Mouse (Mus musculus): ENCODE data around the gene Abcg4.
A peak's percentile ranks its signal among the peaks of the same experiment; 100 is the strongest.
"Not testable (repeated sequence)": the region's sequence is repeated elsewhere in the genome, so short reads cannot be mapped to it uniquely, and the experiment has no call there.

Gene Abcg4

GRCm38 (mm10) chr9:44319105-44319886 is 30.9 kb upstream of the Abcg4 start:
- peak; percentile 47 for DNase-seq

DNA sequence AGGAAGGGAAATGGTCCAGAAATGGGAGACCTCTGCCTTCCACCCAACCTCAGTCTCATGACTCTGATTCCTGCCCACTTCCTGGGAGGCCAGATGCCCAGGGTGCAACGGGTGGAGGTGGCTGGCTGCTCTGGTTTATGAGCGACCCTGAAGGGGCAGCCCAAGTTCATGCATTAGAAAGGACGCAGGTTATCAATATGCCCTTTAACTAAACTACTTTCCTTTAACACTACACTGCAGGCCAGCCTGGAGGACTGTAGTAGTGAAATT is 30.3 kb upstream of the Abcg4 start:
- no peak for DNase-seq

DNA sequence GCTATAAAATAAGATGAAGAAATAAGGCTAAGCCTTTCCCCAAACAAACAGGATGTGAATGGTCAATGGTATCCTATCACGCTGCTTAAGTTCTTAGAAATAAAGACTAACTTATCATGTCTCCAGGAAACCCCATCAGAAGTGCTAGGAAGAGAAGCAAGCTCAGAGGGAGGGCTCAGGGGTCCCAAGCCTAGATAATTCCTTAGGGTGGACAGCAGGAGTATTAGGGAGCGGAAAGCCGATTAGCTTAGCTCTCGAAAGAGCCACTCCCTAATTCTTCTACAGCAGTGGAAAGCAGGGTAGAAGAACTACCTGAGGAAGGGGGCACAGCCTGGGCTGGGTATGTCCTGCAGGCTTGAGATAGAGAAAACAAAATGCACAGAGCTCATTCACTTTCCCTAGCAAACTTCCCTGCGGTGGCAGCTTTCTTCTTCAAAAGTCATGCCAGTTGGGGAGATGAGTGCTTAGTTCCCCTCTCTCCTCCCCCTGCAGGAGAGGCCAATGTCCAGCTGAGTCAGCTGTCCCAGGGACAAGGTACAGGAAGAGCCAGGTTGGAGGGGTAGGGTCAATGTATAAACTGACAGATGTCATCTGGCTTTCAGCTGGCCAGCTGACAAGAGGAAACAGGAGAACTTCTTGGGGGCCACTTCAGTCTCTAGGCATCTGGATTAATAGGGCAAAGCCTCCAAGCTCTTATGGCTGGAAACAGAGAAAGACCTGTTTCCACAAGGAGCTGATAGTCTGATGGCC is 29.8 kb upstream of the Abcg4 start:
- no peak for DNase-seq

DNA sequence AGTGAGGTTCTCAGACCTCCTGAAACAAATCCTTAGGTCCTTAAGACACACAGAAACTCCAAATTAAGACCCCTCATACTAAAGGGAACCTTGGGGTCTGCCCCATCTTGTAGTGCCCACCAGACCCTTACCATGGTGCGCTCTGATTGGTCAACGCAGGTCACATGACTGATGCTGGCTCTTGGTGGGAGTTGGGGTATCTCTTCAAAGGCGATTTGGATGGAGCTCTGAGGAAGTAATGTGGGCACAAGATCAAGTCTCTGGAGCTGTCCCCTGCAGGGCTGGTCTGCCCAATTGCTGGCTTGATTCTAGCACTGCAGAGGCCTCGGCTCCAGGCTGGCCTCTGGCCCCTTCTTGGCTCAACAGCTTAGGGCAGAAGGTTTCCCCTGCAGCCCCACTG is 29.0 kb upstream of the Abcg4 start:
- no peak for DNase-seq

- no peak for DNase-seq
Measured at GRCm38 (mm10) chr9:44314910-44315309, 26.5 kb upstream of the Abcg4 start.

- no peak for DNase-seq
Measured at GRCm38 (mm10) chr9:44314257-44314547, 25.8 kb upstream of the Abcg4 start.

DNA sequence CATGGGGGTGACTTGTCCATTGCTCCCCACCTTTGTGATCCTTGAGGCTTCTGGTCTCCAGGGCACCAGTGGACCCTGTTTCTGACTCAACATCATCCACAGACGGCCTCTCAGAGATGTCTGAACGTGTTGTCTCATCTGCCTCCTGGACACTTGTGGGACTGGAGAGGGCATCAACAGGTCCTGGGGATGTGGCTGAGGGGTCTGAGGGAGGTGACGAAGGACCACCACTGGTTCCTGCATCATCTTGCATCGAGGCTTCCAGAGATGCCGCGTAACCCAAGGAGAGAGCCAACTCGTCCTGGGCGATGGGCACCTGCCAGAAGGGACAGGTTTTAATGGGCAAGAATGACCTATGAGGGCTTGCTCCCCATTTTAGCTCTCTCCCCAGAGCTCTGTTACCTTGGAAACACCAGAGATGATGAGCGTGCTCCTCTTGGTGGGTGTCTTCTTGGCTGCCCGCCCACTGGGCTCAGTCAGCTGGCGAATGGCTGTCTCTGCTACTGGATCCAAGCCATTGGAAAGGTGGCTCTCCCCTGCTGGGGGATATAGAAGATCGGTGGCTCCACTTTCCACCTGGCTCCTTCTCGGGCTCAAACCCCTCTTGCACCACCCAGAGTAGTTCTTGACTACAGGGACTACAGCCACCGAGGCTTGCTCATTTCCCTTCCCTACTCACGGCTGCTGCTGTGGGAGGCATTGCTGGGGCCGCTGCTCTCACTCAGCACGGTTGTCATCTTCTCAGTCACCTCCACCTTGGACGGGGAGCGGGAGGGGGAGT is 25.3 kb upstream of the Abcg4 start:
- DNase-seq: peak; percentile 57

GRCm38 (mm10) chr9:44311136-44312134 is 23.0 kb upstream of the Abcg4 start:
- DNase-seq: no peak

DNA sequence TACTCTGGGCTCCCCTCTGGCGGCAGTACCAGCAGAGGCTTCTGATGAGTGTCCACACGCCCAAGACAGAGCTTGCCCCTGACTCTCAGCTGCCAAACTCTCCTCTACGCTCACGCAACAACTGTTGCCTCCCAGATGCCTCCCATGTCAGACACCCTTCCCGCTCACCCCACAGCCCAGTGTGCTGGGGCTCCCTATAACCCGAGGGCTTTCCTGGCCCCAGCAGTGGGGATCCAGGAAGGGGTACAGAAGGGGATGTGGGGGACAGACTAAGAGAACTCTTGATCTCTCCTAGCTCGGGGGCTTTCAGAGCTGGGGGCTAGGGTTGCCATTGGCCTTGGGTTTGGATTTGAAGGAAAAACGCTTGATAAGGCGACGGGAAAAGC is 22.3 kb upstream of the Abcg4 start:
- DNase-seq: no peak

GRCm38 (mm10) chr9:44309756-44310155 is 21.3 kb upstream of the Abcg4 start:
- no peak for DNase-seq

GRCm38 (mm10) chr9:44307248-44307647 is 18.8 kb upstream of the Abcg4 start:
- no peak for DNase-seq

- DNase-seq: no peak
Measured at GRCm38 (mm10) chr9:44306532-44306931, 18.1 kb upstream of the Abcg4 start.

DNA sequence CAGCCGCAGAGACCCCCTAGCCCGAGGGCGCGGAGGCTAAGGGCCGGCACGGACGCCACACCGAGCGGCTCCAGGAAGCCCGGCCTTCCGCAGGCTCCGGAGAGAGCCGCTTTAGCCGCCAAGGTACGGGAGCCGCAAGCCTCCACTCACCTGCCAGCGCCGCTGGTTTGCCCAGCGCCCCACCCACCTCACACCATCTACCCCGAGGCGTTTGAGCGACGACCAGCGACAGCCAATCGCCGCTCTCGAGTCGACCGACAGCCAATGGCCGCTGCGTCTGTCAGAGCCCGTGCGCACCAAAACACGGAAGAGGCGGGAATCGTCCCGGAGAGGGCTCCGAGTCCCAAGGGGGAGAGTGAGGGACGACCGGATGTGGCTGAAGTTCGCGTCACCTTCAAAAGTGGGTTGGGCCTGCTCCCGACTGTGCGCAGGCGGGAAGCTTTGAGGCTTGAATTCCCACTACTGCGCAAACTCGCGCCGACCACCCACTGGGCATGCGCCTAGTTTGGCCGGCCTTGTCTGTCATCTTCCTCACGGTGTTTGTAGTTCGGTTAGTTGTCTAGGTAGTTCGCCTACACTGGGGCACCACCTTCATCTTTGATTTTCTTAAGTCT is 17.2 kb upstream of the Abcg4 start, which contains the start of gene Hinfp:
Gene Hinfp (minus strand): TSS at position 206 of the 614 bp plus-strand sequence.
- peak; percentile 97 for DNase-seq

DNA sequence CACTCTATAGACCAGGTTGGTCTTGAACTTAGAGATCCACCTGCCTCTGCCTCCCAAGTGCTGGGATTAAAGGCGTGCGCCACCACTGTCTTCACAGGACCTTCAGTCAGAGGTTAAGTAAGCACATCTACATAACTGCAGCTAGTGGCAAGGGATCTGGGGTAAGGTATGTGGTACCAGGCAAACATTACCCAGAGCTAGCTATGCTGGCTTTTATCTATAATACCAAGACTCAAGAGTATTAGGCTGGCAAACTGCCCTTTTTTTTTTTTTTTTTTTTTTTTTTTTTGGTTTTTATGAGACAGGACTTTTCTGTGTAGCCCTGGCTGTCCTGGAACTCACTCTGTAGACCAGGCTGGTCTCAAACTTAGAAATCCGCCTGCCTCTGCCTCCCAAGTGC is 11.6 kb upstream of the Abcg4 start:
- not testable (repeated sequence) for DNase-seq

- no peak for DNase-seq
Measured at GRCm38 (mm10) chr9:44292490-44292889, 4.1 kb upstream of the Abcg4 start.

GRCm38 (mm10) chr9:44288959-44289291 is 510 bp upstream of the Abcg4 start:
- no peak for DNase-seq

- peak; percentile 40 for DNase-seq
Measured at GRCm38 (mm10) chr9:44287401-44288075, 877 bp downstream of the Abcg4 start.

DNA sequence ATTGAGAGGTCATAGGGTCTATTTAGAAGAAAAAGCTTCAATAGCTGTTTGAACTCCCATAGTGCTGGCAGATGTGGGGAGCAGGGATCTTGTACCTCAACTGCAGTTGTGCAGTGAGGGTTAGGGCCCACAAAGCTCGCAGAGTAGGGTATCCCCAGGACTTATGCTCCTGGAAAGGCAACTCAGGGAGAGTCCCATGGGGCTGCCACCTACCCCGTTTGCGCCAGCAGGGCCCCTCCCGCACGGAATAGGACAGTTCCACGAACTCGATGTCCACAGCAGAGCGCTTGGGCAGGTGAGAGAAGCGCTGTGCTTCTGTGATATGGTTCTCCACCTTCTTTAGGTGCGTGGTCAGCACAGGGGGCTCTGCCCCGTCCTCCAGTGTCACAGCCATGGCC is 1.4 kb downstream of the Abcg4 start:
- no peak for DNase-seq

GRCm38 (mm10) chr9:44286256-44286850 is 2.1 kb downstream of the Abcg4 start:
- no peak for DNase-seq

GRCm38 (mm10) chr9:44283183-44283582 is 5.2 kb downstream of the Abcg4 start:
- no peak for DNase-seq

- DNase-seq: no peak
Measured at GRCm38 (mm10) chr9:44269973-44270372, 18.4 kb downstream of the Abcg4 start.

Data from cerebellum, adult 11 months (tissue).